9 mouse cellular contexts compared by ENCODE assay signal in the genomic region with DNA sequence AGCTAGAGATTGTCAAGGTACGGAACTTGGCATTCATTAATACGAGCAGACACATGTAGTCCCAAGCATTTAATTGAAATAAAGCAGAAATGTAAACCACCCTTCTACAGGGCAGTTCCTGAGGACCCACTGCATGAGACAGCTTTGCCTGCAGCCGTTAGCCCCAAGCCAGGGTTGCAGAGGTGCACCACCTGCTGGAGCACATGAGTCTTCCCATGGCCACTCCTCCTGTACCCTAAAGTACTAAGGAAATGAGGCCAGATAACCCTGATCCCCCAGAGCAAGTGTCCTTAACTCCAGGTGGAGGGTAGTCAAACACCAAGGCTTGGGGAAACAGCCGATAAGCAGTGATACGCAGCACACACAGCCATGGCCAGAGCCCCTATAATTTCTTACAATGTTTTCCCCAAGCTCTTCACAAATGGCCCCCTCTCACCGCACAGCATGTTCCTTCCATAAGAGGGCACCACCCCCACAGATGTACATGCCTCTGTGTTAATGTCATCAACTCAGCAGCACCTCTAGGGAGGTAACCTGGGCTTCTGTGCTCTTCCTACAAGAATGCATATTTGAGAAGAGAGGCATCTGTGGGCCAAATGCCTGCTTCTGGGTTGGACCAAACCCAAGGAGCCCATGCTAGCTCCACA.
DNase-seq lines count a peak whose midpoint lies in the region; ATAC-seq and TF ChIP-seq lines count a peak whose summit lies in the region.
"Had no signal": no experiment of that assay in that cellular context is flagged by ENCODE, and none has a peak within 500 bp of the region (broad histone marks: within the 10 kb centered on the region; RNA-seq: fewer than 3 reads in every experiment).

No protein-coding gene starts in this region.

- H3K9me3 ChIP-seq in intestine, postnatal 0 days (ENCODE audit: control insufficient read depth) = no peaks in the 10 kb centered on the region
- H3K9me3 ChIP-seq in intestine, embryonic 15.5 days = no peaks in the 10 kb centered on the region
- H3K9me3 ChIP-seq in midbrain, postnatal 0 days (ENCODE audit: low read length) = no peaks in the 10 kb centered on the region
- H3K9me3 ChIP-seq in midbrain, embryonic 15.5 days = no peaks in the 10 kb centered on the region
- H3K9me3 ChIP-seq: limb, embryonic 12.5 days had no signal

- no peak overlapping the region for H3K4me3 ChIP-seq in intestine, postnatal 0 days (ENCODE audit: low read depth, low read length)
- no peak overlapping the region for H3K4me3 ChIP-seq in intestine, embryonic 15.5 days (replicated peaks)
- no peak overlapping the region for H3K4me3 ChIP-seq in midbrain, postnatal 0 days (ENCODE audit: low read depth, low read length)
- H3K4me3 ChIP-seq in midbrain, embryonic 15.5 days = no peak overlapping the region
- H3K4me3 ChIP-seq: limb, embryonic 12.5 days had no signal

- no peak overlapping the region for H3K9ac ChIP-seq in intestine, postnatal 0 days (ENCODE audit: low read depth, low read length)
- H3K9ac ChIP-seq in intestine, embryonic 15.5 days = no peak overlapping the region
- no peak overlapping the region for H3K9ac ChIP-seq in midbrain, postnatal 0 days (replicated peaks; ENCODE audit: low read length, poor library complexity, severe bottlenecking)
- no peak overlapping the region for H3K9ac ChIP-seq in midbrain, embryonic 15.5 days
- H3K9ac ChIP-seq: limb, embryonic 12.5 days had no signal

- TF ChIP-seq POLR2A in brain, embryonic 14.5 days (IDR thresholded peaks at IDR 0.05; ENCODE audit: borderline replicate concordance, extremely low read depth, insufficient read depth, insufficient read length, poor library complexity, severe bottlenecking) = no peak

- no peak for DNase-seq in midbrain, postnatal 0 days (ENCODE audit: low spot score)
- peak; percentile 42 for DNase-seq in brain, embryonic 14.5 days (ENCODE audit: low read depth)
- peak; percentile 59 for DNase-seq in thymus, postnatal 4 days
- DNase-seq in urinary bladder, adult 18-20 months (ENCODE audit: low spot score in 2 of 2) = no peak
- DNase-seq in right cerebral cortex, adult 18-20 months = no peak

- no peaks in the 10 kb centered on the region for H3K36me3 ChIP-seq in intestine, postnatal 0 days (ENCODE audit: control insufficient read depth, insufficient read depth)
- H3K36me3 ChIP-seq in intestine, embryonic 15.5 days = no peaks in the 10 kb centered on the region
- no peaks in the 10 kb centered on the region for H3K36me3 ChIP-seq in midbrain, postnatal 0 days (ENCODE audit: insufficient read depth, low read length)
- H3K36me3 ChIP-seq in midbrain, embryonic 15.5 days (replicated peaks) = no peaks in the 10 kb centered on the region
- H3K36me3 ChIP-seq: limb, embryonic 12.5 days had no signal

- no peak overlapping the region for H3K4me2 ChIP-seq in intestine, postnatal 0 days (replicated peaks; ENCODE audit: low read depth)
- H3K4me2 ChIP-seq in intestine, embryonic 15.5 days (replicated peaks) = no peak overlapping the region
- no peak overlapping the region for H3K4me2 ChIP-seq in midbrain, postnatal 0 days (ENCODE audit: low read depth, low read length, poor library complexity, severe bottlenecking)
- H3K4me2 ChIP-seq in midbrain, embryonic 15.5 days = no peak overlapping the region
- H3K4me2 ChIP-seq: limb, embryonic 12.5 days had no signal

- H3K4me1 ChIP-seq in intestine, postnatal 0 days (replicated peaks; ENCODE audit: control insufficient read depth, insufficient read depth, low read length) = 0 out of 2 replicates have a peak, but pooled peaks cover 3% of the 10 kb centered on the region
- H3K4me1 ChIP-seq in intestine, embryonic 15.5 days (replicated peaks) = 0 out of 2 replicates have a peak, but pooled peaks cover 13% of the 10 kb centered on the region
- no peaks in the 10 kb centered on the region for H3K4me1 ChIP-seq in midbrain, postnatal 0 days (ENCODE audit: insufficient read depth, low read length)
- H3K4me1 ChIP-seq in midbrain, embryonic 15.5 days = peaks cover 10% of the 10 kb centered on the region; the same call in 1 of the 2 replicates

- 80% methylated on average over 6 of the region's 6 CpGs for WGBS in intestine, postnatal 0 days
- 74% methylated on average over 6 of the region's 6 CpGs for WGBS in intestine, embryonic 15.5 days
- WGBS in midbrain, postnatal 0 days = 82% methylated on average over 6 of the region's 6 CpGs
- WGBS in midbrain, embryonic 15.5 days = 81% methylated on average over 6 of the region's 6 CpGs

- no peak for ATAC-seq in intestine, postnatal 0 days
- ATAC-seq in intestine, embryonic 15.5 days = no peak
- no peak for ATAC-seq in midbrain, postnatal 0 days (ENCODE audit: low FRiP score)
- ATAC-seq in midbrain, embryonic 15.5 days (replicated peaks) = no peak

- no peak overlapping the region for H3K27ac ChIP-seq in intestine, postnatal 0 days (ENCODE audit: low read depth, low read length)
- H3K27ac ChIP-seq in intestine, embryonic 15.5 days = no peak overlapping the region
- H3K27ac ChIP-seq in midbrain, postnatal 0 days (ENCODE audit: low read depth, low read length) = no peak overlapping the region
- no peak overlapping the region for H3K27ac ChIP-seq in midbrain, embryonic 15.5 days
- H3K27ac ChIP-seq: limb, embryonic 12.5 days had no signal

- peak; percentile 46 for TF ChIP-seq CTCF in intestine, postnatal 0 days (IDR thresholded peaks at IDR 0.05; ENCODE audit: low read depth)
- peak; percentile 35 for TF ChIP-seq CTCF in midbrain, postnatal 0 days (IDR thresholded peaks at IDR 0.05)
- peak; percentile 37; the same call in 1 of the 2 replicates for TF ChIP-seq CTCF in brain, embryonic 14.5 days (IDR thresholded peaks at IDR 0.05; ENCODE audit: borderline replicate concordance, extremely low read depth, insufficient read depth, insufficient read length)

- no peaks in the 10 kb centered on the region for H3K27me3 ChIP-seq in intestine, postnatal 0 days (replicated peaks; ENCODE audit: control insufficient read depth, insufficient read depth, low read length)
- no peaks in the 10 kb centered on the region for H3K27me3 ChIP-seq in intestine, embryonic 15.5 days (replicated peaks)
- H3K27me3 ChIP-seq in midbrain, postnatal 0 days (ENCODE audit: insufficient read depth, low read length) = no peaks in the 10 kb centered on the region
- no peaks in the 10 kb centered on the region for H3K27me3 ChIP-seq in midbrain, embryonic 15.5 days (replicated peaks)

Comparison
In these comparisons a context has a peak if more than half of its experiments do, and no peak if none do; other contexts are left out.
1. DNase-seq: peak in brain, embryonic 14.5 days (single experiment) and thymus, postnatal 4 days (single experiment); none in midbrain, postnatal 0 days (single experiment), urinary bladder, adult 18-20 months (0 of 2) and right cerebral cortex, adult 18-20 months (single experiment).
2. Peak in every context shown above with its lines, with median percentiles within 50 percentile points of each other: CTCF ChIP-seq.